Mouse (Mus musculus): ENCODE results near the gene Cdc27. TPM values are rescaled to one million over a fixed set of nuclear protein-coding genes. Genes with fewer than 3 reads are reported as not detected.
A peak's percentile ranks its signal among the peaks of the same experiment; 100 is the strongest.
"Not testable (repeated sequence)": the region's sequence is repeated elsewhere in the genome, so short reads cannot be mapped to it uniquely, and the experiment has no call there.

The Cdc27 gene
- polyA plus RNA-seq, 1 experiment from 2014 or later, result 17.5 TPM

GRCm38 (mm10) chr11:104576772-104577612 lies 26.6 kb upstream of the Cdc27 start:
- no peaks in the 10 kb centered on the region for H3K36me3 ChIP-seq (ENCODE audit: control insufficient read depth, insufficient read depth)
- H3K4me1 ChIP-seq (ENCODE audit: control insufficient read depth, low read depth, low read length), result no peaks in the 10 kb centered on the region
- WGBS (ENCODE audit: insufficient replicate concordance), result 63% methylated on average over 10 of the region's 10 CpGs
- no peak overlapping the region for H3K4me2 ChIP-seq (ENCODE audit: low read depth, low read length)
- H3K27me3 ChIP-seq (ENCODE audit: control insufficient read depth, insufficient read depth, low read depth, low read length), result peaks cover 12% of the 10 kb centered on the region
- H3K9ac ChIP-seq (ENCODE audit: low read depth, low read length), result no peak overlapping the region
- H3K9me3 ChIP-seq (replicated peaks; ENCODE audit: control insufficient read depth, low read length), result no peaks in the 10 kb centered on the region
- no peak overlapping the region for H3K27ac ChIP-seq (ENCODE audit: low read length)
- ATAC-seq (ENCODE audit: low read depth), result no peak
- H3K4me3 ChIP-seq (ENCODE audit: low read depth, low read length), result no peak overlapping the region

DNA sequence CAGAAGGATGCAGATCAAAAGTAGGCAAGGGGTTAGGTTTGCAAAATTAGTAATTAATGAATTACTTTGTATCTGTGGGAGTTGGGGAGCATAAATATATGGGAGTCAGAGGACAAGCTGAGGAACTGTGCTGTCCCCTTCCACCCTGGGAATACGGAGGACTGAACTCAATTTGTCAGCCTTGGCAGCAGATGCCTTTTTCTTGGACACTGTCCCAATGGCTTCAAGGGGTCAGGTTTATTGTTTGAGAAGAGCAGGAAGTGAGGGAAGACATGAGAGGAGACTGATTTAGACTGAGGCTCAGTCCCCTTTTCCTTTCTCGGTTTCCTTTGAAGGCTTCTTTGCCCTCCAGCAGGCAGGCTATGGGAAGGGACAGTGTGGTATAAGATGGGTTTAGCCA lies 22.1 kb upstream of the Cdc27 start:
- H3K9me3 ChIP-seq (replicated peaks; ENCODE audit: control insufficient read depth, low read length), result no peaks in the 10 kb centered on the region
- H3K4me3 ChIP-seq (ENCODE audit: low read depth, low read length), result no peak overlapping the region
- peaks cover 4% of the 10 kb centered on the region; the same call in 1 of the 2 replicates for H3K4me1 ChIP-seq (ENCODE audit: control insufficient read depth, low read depth, low read length)
- no peak overlapping the region for H3K27ac ChIP-seq (ENCODE audit: low read length)
- H3K27me3 ChIP-seq (ENCODE audit: control insufficient read depth, insufficient read depth, low read depth, low read length), result peaks cover 4% of the 10 kb centered on the region
- H3K9ac ChIP-seq (ENCODE audit: low read depth, low read length), result no peak overlapping the region
- no peak for ATAC-seq (ENCODE audit: low read depth)
- 55% methylated on average over 2 of the region's 2 CpGs for WGBS (ENCODE audit: insufficient replicate concordance)
- no peak overlapping the region for H3K4me2 ChIP-seq (ENCODE audit: low read depth, low read length)
- no peaks in the 10 kb centered on the region for H3K36me3 ChIP-seq (ENCODE audit: control insufficient read depth, insufficient read depth)

DNA sequence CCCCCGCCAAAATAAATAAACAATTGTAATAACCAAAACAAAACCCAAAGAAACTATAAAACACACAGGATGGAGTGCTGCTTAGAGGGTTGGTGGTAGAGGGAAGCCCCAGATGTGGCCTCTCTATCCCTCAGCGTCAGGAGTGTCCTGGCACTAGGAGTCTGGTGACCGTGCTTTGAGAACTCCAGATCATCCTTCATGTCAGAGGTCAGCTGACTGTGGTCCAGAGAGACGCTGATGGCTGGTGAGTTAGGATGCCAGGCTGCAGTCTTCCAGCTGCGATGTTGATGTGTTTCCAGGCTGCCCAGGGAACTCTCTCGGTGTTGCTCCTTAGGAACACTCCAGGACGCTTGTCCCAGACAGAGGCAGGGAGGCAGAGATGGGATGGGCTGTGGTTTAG lies 21.7 kb upstream of the Cdc27 start:
- H3K4me1 ChIP-seq (ENCODE audit: control insufficient read depth, low read depth, low read length), result peaks cover 4% of the 10 kb centered on the region; the same call in 1 of the 2 replicates
- no peak for ATAC-seq (ENCODE audit: low read depth)
- H3K4me2 ChIP-seq (ENCODE audit: low read depth, low read length), result no peak overlapping the region
- H3K4me3 ChIP-seq (ENCODE audit: low read depth, low read length), result no peak overlapping the region
- 57% methylated on average over 7 of the region's 7 CpGs for WGBS (ENCODE audit: insufficient replicate concordance)
- peaks cover 4% of the 10 kb centered on the region for H3K27me3 ChIP-seq (ENCODE audit: control insufficient read depth, insufficient read depth, low read depth, low read length)
- H3K9ac ChIP-seq (ENCODE audit: low read depth, low read length), result no peak overlapping the region
- H3K27ac ChIP-seq (ENCODE audit: low read length), result no peak overlapping the region
- H3K36me3 ChIP-seq (ENCODE audit: control insufficient read depth, insufficient read depth), result no peaks in the 10 kb centered on the region
- H3K9me3 ChIP-seq (replicated peaks; ENCODE audit: control insufficient read depth, low read length), result no peaks in the 10 kb centered on the region

DNA sequence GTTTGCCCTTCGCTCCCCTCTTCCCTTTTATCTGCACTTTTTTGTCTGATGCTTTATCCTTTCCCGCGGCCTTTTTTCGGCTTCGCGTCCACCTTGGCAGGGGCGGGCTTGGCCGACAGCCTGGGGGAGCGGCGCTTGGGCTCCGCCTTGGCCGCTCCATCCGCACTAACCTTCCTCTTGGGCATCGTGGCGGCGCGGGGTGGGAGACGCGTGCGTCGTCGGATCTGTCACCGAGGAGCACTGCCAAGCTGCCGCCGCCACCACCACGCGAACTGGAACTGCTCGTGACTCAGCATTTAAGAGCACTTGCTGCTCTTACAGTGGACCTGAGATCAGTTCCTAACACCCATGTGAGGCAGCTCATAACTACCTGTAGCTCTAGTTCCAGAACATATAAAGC lies 21.0 kb upstream of the Cdc27 start:
- WGBS (ENCODE audit: insufficient replicate concordance), result 3% methylated on average over 28 of the region's 28 CpGs
- peak overlapping the region; percentile 31; the same call in 1 of the 2 replicates for H3K9ac ChIP-seq (ENCODE audit: low read depth, low read length)

DNA sequence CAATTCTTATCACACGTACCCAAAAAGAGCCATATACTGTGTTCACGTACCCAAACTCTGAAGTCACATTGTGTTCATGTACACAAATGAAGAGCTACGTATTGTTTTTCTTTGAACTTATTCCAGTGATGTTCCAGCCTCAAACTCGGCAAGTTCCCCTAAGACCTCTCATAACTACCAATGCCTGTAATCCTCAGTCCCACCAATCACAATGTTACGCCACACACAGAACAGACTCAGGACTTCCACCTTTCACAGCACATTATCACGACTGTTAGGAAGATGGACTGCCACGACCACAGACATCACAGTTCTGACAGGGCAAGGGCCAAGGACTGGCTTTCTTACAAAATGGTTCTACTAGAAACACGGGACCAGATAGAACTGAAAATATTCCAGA lies 20.1 kb upstream of the Cdc27 start:
- not testable (repeated sequence) for ATAC-seq (ENCODE audit: low read depth); H3K9me3 ChIP-seq (replicated peaks; ENCODE audit: control insufficient read depth, low read length)

More for the DNA sequence above, 21.0 kb upstream of the Cdc27 start:
- H3K4me1 ChIP-seq (ENCODE audit: control insufficient read depth, low read depth, low read length); H3K27me3 ChIP-seq (ENCODE audit: control insufficient read depth, insufficient read depth, low read depth, low read length); H3K36me3 ChIP-seq (ENCODE audit: control insufficient read depth, insufficient read depth); H3K27ac ChIP-seq (ENCODE audit: low read length); H3K9me3 ChIP-seq (replicated peaks; ENCODE audit: control insufficient read depth, low read length): not testable (repeated sequence)
- ATAC-seq (ENCODE audit: low read depth), result peak; percentile 71
- Histone ChIP-seq H3K4me3 (ENCODE audit: low read depth, low read length) (peak overlapping the region; percentile 50), H3K4me2 (ENCODE audit: low read depth, low read length) (peak overlapping the region; percentile 68)

GRCm38 (mm10) chr11:104568326-104568725 lies 17.9 kb upstream of the Cdc27 start:
- Histone ChIP-seq H3K9ac (ENCODE audit: low read depth, low read length) (no peak overlapping the region), H3K27ac (ENCODE audit: low read length) (no peak overlapping the region), H3K4me1 (ENCODE audit: control insufficient read depth, low read depth, low read length) (peaks cover 4% of the 10 kb centered on the region; the same call in 1 of the 2 replicates), H3K4me2 (ENCODE audit: low read depth, low read length) (no peak overlapping the region), H3K27me3 (ENCODE audit: control insufficient read depth, insufficient read depth, low read depth, low read length) (peaks cover 4% of the 10 kb centered on the region), H3K9me3 (replicated peaks; ENCODE audit: control insufficient read depth, low read length) (no peaks in the 10 kb centered on the region), H3K4me3 (ENCODE audit: low read depth, low read length) (no peak overlapping the region), H3K36me3 (ENCODE audit: control insufficient read depth, insufficient read depth) (no peaks in the 10 kb centered on the region)
- ATAC-seq (ENCODE audit: low read depth), result no peak
- 86% methylated on average over 4 of the region's 4 CpGs for WGBS (ENCODE audit: insufficient replicate concordance)

More for the DNA sequence above, 20.1 kb upstream of the Cdc27 start:
- not testable (repeated sequence) for H3K27me3 ChIP-seq (ENCODE audit: control insufficient read depth, insufficient read depth, low read depth, low read length); H3K36me3 ChIP-seq (ENCODE audit: control insufficient read depth, insufficient read depth); H3K9ac ChIP-seq (ENCODE audit: low read depth, low read length); H3K4me3 ChIP-seq (ENCODE audit: low read depth, low read length); H3K4me1 ChIP-seq (ENCODE audit: control insufficient read depth, low read depth, low read length); H3K27ac ChIP-seq (ENCODE audit: low read length); H3K4me2 ChIP-seq (ENCODE audit: low read depth, low read length)
- WGBS (ENCODE audit: insufficient replicate concordance), result 29% methylated on average over 8 of the region's 8 CpGs

- H3K27ac ChIP-seq (ENCODE audit: low read length), result no peak overlapping the region
- H3K9me3 ChIP-seq (replicated peaks; ENCODE audit: control insufficient read depth, low read length), result no peaks in the 10 kb centered on the region
- H3K36me3 ChIP-seq (ENCODE audit: control insufficient read depth, insufficient read depth), result no peaks in the 10 kb centered on the region
- peaks cover 4% of the 10 kb centered on the region; the same call in 1 of the 2 replicates for H3K4me1 ChIP-seq (ENCODE audit: control insufficient read depth, low read depth, low read length)
- WGBS (ENCODE audit: insufficient replicate concordance), result 70% methylated on average over 9 of the region's 9 CpGs
- no peak for ATAC-seq (ENCODE audit: low read depth)
- H3K27me3 ChIP-seq (ENCODE audit: control insufficient read depth, insufficient read depth, low read depth, low read length), result no peaks in the 10 kb centered on the region; the same call in 1 of the 2 replicates
- H3K9ac ChIP-seq (ENCODE audit: low read depth, low read length), result no peak overlapping the region
- H3K4me3 ChIP-seq (ENCODE audit: low read depth, low read length), result no peak overlapping the region
- H3K4me2 ChIP-seq (ENCODE audit: low read depth, low read length), result no peak overlapping the region
Measured at GRCm38 (mm10) chr11:104567736-104568135, 17.3 kb upstream of the Cdc27 start.

- no peaks in the 10 kb centered on the region for H3K9me3 ChIP-seq (replicated peaks; ENCODE audit: control insufficient read depth, low read length)
- no peak for ATAC-seq (ENCODE audit: low read depth)
- H3K4me1 ChIP-seq (ENCODE audit: control insufficient read depth, low read depth, low read length), result peaks cover 4% of the 10 kb centered on the region; the same call in 1 of the 2 replicates
- no peak overlapping the region for H3K4me3 ChIP-seq (ENCODE audit: low read depth, low read length)
- H3K9ac ChIP-seq (ENCODE audit: low read depth, low read length), result no peak overlapping the region
- WGBS (ENCODE audit: insufficient replicate concordance), result 55% methylated on average over 2 of the region's 2 CpGs
- H3K27ac ChIP-seq (ENCODE audit: low read length), result no peak overlapping the region
- H3K4me2 ChIP-seq (ENCODE audit: low read depth, low read length), result no peak overlapping the region
- no peaks in the 10 kb centered on the region for H3K27me3 ChIP-seq (ENCODE audit: control insufficient read depth, insufficient read depth, low read depth, low read length)
- no peaks in the 10 kb centered on the region for H3K36me3 ChIP-seq (ENCODE audit: control insufficient read depth, insufficient read depth)
Measured at GRCm38 (mm10) chr11:104566796-104567195, 16.4 kb upstream of the Cdc27 start.

DNA sequence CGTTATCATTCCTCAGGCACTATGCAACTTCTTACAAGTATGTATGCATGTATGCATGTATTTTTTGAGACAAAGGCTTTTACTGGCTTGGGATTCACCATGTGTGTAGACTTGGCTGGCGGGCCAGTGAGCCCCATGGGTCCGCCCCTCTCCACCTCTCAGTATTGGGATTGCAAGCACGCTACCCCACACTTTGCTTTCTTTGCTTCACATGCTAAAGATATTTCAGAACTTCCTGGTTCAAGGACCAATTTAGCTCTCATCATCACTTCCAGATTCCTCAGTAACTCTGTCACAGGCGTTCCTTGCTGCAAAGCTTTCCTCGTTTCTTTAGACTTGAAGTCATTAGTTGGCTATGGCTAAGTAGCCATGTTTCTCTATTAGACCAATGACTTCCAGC lies 15.7 kb upstream of the Cdc27 start:
- Histone ChIP-seq H3K9ac (ENCODE audit: low read depth, low read length) (no peak overlapping the region), H3K9me3 (replicated peaks; ENCODE audit: control insufficient read depth, low read length) (no peaks in the 10 kb centered on the region), H3K4me1 (ENCODE audit: control insufficient read depth, low read depth, low read length) (no peaks in the 10 kb centered on the region; the same call in 1 of the 2 replicates), H3K36me3 (ENCODE audit: control insufficient read depth, insufficient read depth) (no peaks in the 10 kb centered on the region), H3K27me3 (ENCODE audit: control insufficient read depth, insufficient read depth, low read depth, low read length) (no peaks in the 10 kb centered on the region), H3K27ac (ENCODE audit: low read length) (no peak overlapping the region), H3K4me2 (ENCODE audit: low read depth, low read length) (no peak overlapping the region), H3K4me3 (ENCODE audit: low read depth, low read length) (no peak overlapping the region)
- no peak for ATAC-seq (ENCODE audit: low read depth)
- 70% methylated on average over 6 of the region's 6 CpGs for WGBS (ENCODE audit: insufficient replicate concordance)

Measured in liver, embryonic 16.5 days (tissue).